Mouse (Mus musculus): ENCODE measurements around the gene Pcsk5. TPM values are rescaled to one million over a fixed set of nuclear protein-coding genes. Genes with fewer than 3 reads are reported as not detected.

Pcsk5 gene
- polyA plus RNA-seq, 1 experiment from 2014 or later, result 7.7 TPM

GRCm38 (mm10) chr19:17428561-17428914, 408.9 kb downstream of the Pcsk5 start:
- H3K4me1 ChIP-seq, result no peaks in the 10 kb centered on the region
- H3K27me3 ChIP-seq, result no peaks in the 10 kb centered on the region
- H3K27ac ChIP-seq (replicated peaks), result no peak overlapping the region
- H3K36me3 ChIP-seq, result no peaks in the 10 kb centered on the region
- no peak overlapping the region for H3K4me3 ChIP-seq
- H3K4me2 ChIP-seq (replicated peaks), result no peak overlapping the region
- ATAC-seq (replicated peaks), result no peak
- no peak overlapping the region for H3K9ac ChIP-seq (replicated peaks)
- H3K9me3 ChIP-seq, result no peaks in the 10 kb centered on the region
- 84% methylated on average over 2 of the region's 2 CpGs for WGBS

DNA sequence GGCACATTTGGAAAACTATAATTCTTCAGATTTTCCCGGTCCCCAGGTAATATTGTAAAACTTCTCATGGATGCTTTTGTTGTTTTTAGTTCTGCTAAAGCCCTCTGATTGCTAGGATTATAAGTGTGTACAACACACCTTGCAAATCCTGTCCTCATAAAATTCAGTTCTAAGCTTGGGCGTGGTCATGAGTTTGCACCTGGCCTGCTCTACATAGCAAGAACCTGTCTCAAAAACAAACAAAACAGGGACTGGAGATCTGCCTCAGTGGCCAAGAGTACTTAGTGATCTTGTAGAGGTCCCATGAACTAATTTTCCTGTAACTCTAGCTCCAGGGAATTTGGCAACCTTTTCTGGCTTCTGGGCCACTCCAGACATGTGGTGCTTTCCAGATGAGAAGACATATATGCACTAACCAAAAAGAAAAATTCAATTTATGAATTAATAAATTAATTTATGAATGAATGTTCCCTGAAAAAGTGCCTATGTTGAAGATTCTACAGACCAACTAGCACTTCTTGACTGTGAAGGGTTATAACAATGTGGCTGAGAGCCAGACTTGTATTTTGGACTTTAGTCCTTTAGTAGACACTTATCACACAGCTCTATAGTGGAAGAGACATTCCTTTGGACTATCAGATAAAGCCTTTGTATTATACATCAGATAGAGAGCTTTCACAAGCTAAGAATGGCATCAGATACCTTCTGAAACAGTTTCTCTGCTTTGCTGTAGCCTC, 409.4 kb downstream of the Pcsk5 start:
- Histone ChIP-seq H3K9me3 (no peaks in the 10 kb centered on the region), H3K27me3 (no peaks in the 10 kb centered on the region), H3K27ac (replicated peaks) (no peak overlapping the region), H3K9ac (replicated peaks) (no peak overlapping the region), H3K4me1 (no peaks in the 10 kb centered on the region), H3K4me3 (no peak overlapping the region), H3K36me3 (no peaks in the 10 kb centered on the region), H3K4me2 (replicated peaks) (no peak overlapping the region)
- WGBS, result 95% methylated on average over 2 of the region's 2 CpGs
- no peak for ATAC-seq (replicated peaks)

GRCm38 (mm10) chr19:17423306-17423705, 414.1 kb downstream of the Pcsk5 start:
- no peaks in the 10 kb centered on the region for H3K27me3 ChIP-seq
- H3K9ac ChIP-seq (replicated peaks), result no peak overlapping the region
- no peaks in the 10 kb centered on the region for H3K36me3 ChIP-seq
- 89% methylated on average over 3 of the region's 3 CpGs for WGBS
- H3K4me2 ChIP-seq (replicated peaks), result no peak overlapping the region
- H3K4me3 ChIP-seq, result no peak overlapping the region
- H3K9me3 ChIP-seq, result no peaks in the 10 kb centered on the region
- H3K4me1 ChIP-seq, result no peaks in the 10 kb centered on the region
- no peak for ATAC-seq (replicated peaks)
- no peak overlapping the region for H3K27ac ChIP-seq (replicated peaks)

- no peaks in the 10 kb centered on the region for H3K9me3 ChIP-seq
- H3K36me3 ChIP-seq, result no peaks in the 10 kb centered on the region
- H3K4me1 ChIP-seq, result no peaks in the 10 kb centered on the region
- H3K27me3 ChIP-seq, result no peaks in the 10 kb centered on the region
- H3K4me2 ChIP-seq (replicated peaks), result no peak overlapping the region
- no peak overlapping the region for H3K27ac ChIP-seq (replicated peaks)
- WGBS, result 59% methylated on average over 1 of the region's 1 CpGs
- H3K9ac ChIP-seq (replicated peaks), result no peak overlapping the region
- H3K4me3 ChIP-seq, result no peak overlapping the region
- no peak for ATAC-seq (replicated peaks)
Measured at GRCm38 (mm10) chr19:17417855-17418254, 419.6 kb downstream of the Pcsk5 start.

DNA sequence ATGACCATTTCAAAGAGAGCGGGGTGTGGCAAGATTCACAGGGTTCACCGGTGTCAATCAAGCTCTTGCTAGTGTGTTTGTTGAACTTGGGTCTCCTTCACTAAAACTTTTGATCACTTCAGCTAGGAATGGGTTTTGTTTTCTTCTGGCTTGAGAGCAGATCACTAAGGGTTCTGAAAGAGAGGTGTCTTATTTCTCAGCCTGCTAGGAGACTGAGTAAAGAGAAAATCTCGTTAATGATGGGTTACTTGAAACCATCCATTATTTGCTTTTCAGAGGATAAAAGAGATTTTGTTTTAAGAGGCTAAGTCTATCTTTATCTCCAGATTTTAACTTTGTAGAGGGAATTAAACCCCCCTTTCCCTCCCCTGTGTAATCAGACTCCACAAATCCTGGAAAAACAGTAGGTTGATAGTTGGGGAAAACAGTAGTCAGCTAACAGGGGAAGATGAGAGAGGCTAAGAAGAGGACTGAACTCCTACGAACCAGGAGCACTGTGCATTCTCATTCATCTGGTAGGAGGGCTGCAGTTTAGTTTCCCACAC, 424.4 kb downstream of the Pcsk5 start:
- H3K27ac ChIP-seq (replicated peaks), result no peak overlapping the region
- no peaks in the 10 kb centered on the region for H3K9me3 ChIP-seq
- H3K4me2 ChIP-seq (replicated peaks), result no peak overlapping the region
- H3K4me1 ChIP-seq, result no peaks in the 10 kb centered on the region
- no peak for ATAC-seq (replicated peaks)
- no peaks in the 10 kb centered on the region for H3K36me3 ChIP-seq
- H3K9ac ChIP-seq (replicated peaks), result no peak overlapping the region
- WGBS, result 41% methylated on average over 4 of the region's 4 CpGs
- no peaks in the 10 kb centered on the region for H3K27me3 ChIP-seq
- H3K4me3 ChIP-seq, result no peak overlapping the region

DNA sequence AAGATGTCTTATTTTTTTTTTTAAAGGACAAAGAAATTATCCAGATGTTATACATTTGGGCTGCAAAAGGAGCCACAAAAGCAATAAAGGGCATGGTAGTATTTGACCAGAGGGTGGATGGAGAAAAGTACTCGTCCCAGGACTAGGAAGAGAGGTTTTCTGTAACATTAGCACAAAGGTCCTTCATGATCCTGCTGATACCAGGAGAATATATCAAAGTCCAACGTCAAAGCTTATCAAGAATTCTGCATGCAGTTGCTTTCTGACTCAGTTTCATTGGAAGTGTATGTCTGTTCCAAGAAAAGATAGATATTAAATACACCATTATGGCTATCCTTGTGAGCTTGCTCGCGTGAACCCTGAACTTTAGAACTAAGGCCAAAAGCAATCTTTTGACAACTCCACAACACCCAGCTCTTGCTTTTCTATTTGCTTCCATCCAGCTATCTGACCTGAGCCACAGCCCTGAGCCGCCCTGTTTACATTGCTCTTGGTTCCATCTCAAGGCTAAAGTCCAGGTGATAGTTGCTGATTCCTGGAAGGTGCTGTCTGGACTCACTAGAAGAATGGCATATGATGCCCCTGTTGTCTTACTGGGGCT, 426.9 kb downstream of the Pcsk5 start:
- Histone ChIP-seq H3K4me3 (no peak overlapping the region), H3K27ac (replicated peaks) (no peak overlapping the region), H3K4me1 (no peaks in the 10 kb centered on the region), H3K9ac (replicated peaks) (no peak overlapping the region), H3K36me3 (no peaks in the 10 kb centered on the region), H3K27me3 (no peaks in the 10 kb centered on the region), H3K9me3 (no peaks in the 10 kb centered on the region), H3K4me2 (replicated peaks) (no peak overlapping the region)
- ATAC-seq (replicated peaks), result no peak
- 90% methylated on average over 5 of the region's 5 CpGs for WGBS

- H3K27ac ChIP-seq (replicated peaks), result no peak overlapping the region
- no peak overlapping the region for H3K9ac ChIP-seq (replicated peaks)
- WGBS, result 63% methylated on average over 3 of the region's 3 CpGs
- H3K9me3 ChIP-seq, result no peaks in the 10 kb centered on the region
- ATAC-seq (replicated peaks), result no peak
- H3K4me1 ChIP-seq, result no peaks in the 10 kb centered on the region
- H3K27me3 ChIP-seq, result no peaks in the 10 kb centered on the region
- no peak overlapping the region for H3K4me3 ChIP-seq
- H3K4me2 ChIP-seq (replicated peaks), result no peak overlapping the region
- no peaks in the 10 kb centered on the region for H3K36me3 ChIP-seq
Measured at GRCm38 (mm10) chr19:17409351-17409750, 428.1 kb downstream of the Pcsk5 start.

DNA sequence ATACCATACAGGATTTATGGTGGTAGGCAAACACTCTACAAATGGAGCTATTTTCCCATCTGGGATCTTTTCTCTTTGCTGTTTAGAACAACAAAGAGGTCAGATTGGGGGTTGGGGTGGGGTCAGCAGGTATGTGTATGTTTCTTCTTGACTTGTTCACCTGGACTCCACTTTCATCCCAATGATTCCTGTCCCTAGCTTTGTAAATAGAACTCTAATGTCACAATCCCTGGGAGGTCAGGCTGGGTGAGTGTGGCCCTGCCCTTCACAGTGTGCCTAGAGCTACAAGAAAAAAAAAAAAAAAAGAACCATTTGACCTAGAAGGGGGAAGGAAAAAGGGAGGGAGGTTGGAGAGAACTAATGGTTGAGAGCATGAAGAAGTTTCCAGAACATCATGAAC, 428.8 kb downstream of the Pcsk5 start:
- Histone ChIP-seq H3K4me1 (no peaks in the 10 kb centered on the region), H3K9ac (replicated peaks) (no peak overlapping the region), H3K36me3 (no peaks in the 10 kb centered on the region), H3K4me3 (no peak overlapping the region), H3K4me2 (replicated peaks) (no peak overlapping the region), H3K9me3 (no peaks in the 10 kb centered on the region), H3K27me3 (no peaks in the 10 kb centered on the region), H3K27ac (replicated peaks) (no peak overlapping the region)
- no peak for ATAC-seq (replicated peaks)

DNA sequence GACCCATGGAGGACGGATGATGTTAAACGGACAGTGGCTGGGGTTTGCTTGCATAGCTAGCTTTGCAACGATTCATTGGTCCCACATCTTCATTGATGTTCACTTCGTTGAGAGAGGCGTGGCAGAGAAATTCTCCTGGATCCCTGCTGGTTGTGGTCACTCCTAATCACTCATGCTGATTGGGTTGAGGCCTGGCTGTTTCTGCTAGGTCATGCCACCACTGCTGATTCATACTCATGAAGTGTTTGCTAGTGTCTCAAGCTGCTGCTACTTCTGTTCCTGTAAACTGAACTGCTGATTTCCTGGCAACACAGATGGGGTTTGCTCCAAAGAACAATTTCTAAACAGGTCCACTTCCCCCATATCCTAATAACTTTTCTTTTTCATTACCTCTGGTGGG, 430.6 kb downstream of the Pcsk5 start:
- H3K4me1 ChIP-seq, result no peaks in the 10 kb centered on the region
- WGBS, result 93% methylated on average over 5 of the region's 5 CpGs
- ATAC-seq (replicated peaks), result no peak

GRCm38 (mm10) chr19:17403175-17403574, 434.3 kb downstream of the Pcsk5 start:
- Histone ChIP-seq H3K4me3 (no peak overlapping the region), H3K4me2 (replicated peaks) (no peak overlapping the region), H3K9ac (replicated peaks) (no peak overlapping the region), H3K9me3 (no peaks in the 10 kb centered on the region), H3K27ac (replicated peaks) (no peak overlapping the region), H3K27me3 (no peaks in the 10 kb centered on the region), H3K4me1 (no peaks in the 10 kb centered on the region), H3K36me3 (peaks cover 25% of the 10 kb centered on the region)
- no peak for ATAC-seq (replicated peaks)
- 89% methylated on average over 4 of the region's 4 CpGs for WGBS

More for the DNA sequence above, 430.6 kb downstream of the Pcsk5 start:
- Histone ChIP-seq H3K4me2 (replicated peaks) (no peak overlapping the region), H3K9ac (replicated peaks) (no peak overlapping the region), H3K9me3 (no peaks in the 10 kb centered on the region), H3K27me3 (no peaks in the 10 kb centered on the region), H3K27ac (replicated peaks) (no peak overlapping the region), H3K36me3 (no peaks in the 10 kb centered on the region), H3K4me3 (no peak overlapping the region)

GRCm38 (mm10) chr19:17400571-17400970, 436.9 kb downstream of the Pcsk5 start:
- H3K9me3 ChIP-seq, result no peaks in the 10 kb centered on the region
- no peak overlapping the region for H3K4me2 ChIP-seq (replicated peaks)
- no peak for ATAC-seq (replicated peaks)
- H3K36me3 ChIP-seq, result peaks cover 25% of the 10 kb centered on the region
- no peak overlapping the region for H3K27ac ChIP-seq (replicated peaks)
- H3K4me3 ChIP-seq, result no peak overlapping the region
- H3K4me1 ChIP-seq, result no peaks in the 10 kb centered on the region
- no peak overlapping the region for H3K9ac ChIP-seq (replicated peaks)
- no peaks in the 10 kb centered on the region for H3K27me3 ChIP-seq
- WGBS, result 87% methylated on average over 4 of the region's 4 CpGs

- no peak for ATAC-seq (replicated peaks)
- Histone ChIP-seq H3K27ac (replicated peaks) (no peak overlapping the region), H3K27me3 (no peaks in the 10 kb centered on the region), H3K4me1 (peaks cover 5% of the 10 kb centered on the region), H3K9ac (replicated peaks) (no peak overlapping the region), H3K36me3 (peaks cover 25% of the 10 kb centered on the region), H3K9me3 (no peaks in the 10 kb centered on the region), H3K4me3 (no peak overlapping the region), H3K4me2 (replicated peaks) (no peak overlapping the region)
- WGBS, result 89% methylated on average over 4 of the region's 4 CpGs
Measured at GRCm38 (mm10) chr19:17399965-17400364, 437.5 kb downstream of the Pcsk5 start.

- Histone ChIP-seq H3K27ac (replicated peaks) (no peak overlapping the region), H3K27me3 (0 out of 2 replicates have a peak, but pooled peaks cover 5% of the 10 kb centered on the region), H3K4me1 (peaks cover 8% of the 10 kb centered on the region), H3K36me3 (peaks cover 25% of the 10 kb centered on the region), H3K4me3 (no peak overlapping the region), H3K9ac (replicated peaks) (no peak overlapping the region), H3K4me2 (replicated peaks) (no peak overlapping the region), H3K9me3 (no peaks in the 10 kb centered on the region)
- ATAC-seq (replicated peaks), result no peak
- WGBS, result 76% methylated on average over 5 of the region's 5 CpGs
Measured at GRCm38 (mm10) chr19:17397922-17398321, 439.5 kb downstream of the Pcsk5 start.
